Mouse (Mus musculus): ENCODE results near the gene Sfxn1. TPM values are rescaled to one million over a fixed set of nuclear protein-coding genes. Genes with fewer than 3 reads are reported as not detected.

Sfxn1 gene
- polyA plus RNA-seq (2012; rRNA removed), result 10.9 and 14.3 TPM in 2 replicates

DNA sequence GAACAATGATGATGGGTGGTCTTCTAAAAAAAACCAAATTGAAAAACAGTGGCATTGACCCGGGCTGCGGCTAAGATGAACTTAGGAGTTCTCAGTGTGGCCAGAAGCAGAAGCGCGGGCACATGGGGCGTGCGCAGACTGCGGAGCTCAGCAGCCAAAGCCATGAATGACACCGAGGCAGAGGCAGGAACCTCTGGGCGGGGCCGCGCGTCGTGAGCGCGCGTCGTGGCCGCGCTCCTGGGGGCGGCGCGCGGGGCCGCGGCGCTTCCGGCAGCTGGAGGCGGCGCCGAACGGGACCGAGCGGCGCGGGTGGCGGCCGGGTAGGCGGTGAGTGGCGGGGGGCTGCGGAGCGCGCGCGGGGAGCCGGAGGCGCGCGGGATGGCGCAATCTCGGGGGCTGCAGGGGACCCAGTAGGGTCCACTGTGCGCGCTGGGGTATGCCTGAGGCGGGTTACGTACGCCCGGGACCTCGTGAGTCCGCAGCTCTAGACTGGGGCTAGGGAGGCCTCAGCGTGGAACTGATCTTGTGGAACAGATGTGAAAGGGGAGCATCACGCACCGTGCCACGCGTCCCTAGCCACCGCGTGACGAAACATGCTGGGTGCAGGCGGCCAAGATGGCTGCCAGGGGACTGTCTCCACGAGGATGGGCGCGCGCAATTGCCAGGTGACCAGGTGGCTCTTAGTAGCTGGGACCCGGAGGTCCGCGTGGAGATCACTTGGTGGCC, at the start of gene Sfxn1:
TSS of gene Sfxn1 (plus strand) at position 264 of the 726 bp plus-strand sequence.

GRCm38 (mm10) chr13:54055448-54055861, 16.2 kb upstream of the Sfxn1 start, which contains the start of gene Drd1:
Gene Drd1, minus strand, starts transcription at chr13:54055705.

Other genes starting within 250 kb of the Sfxn1 start
- 0.03 TPM in 1 of 2 replicates, not detected in the other for gene Drd1, start 16.2 kb upstream of the Sfxn1 start, polyA plus RNA-seq (2012; rRNA removed)
- gene Hrh2, start 120.3 kb downstream of the Sfxn1 start, polyA plus RNA-seq (2012; rRNA removed), result 0.21 and 0.45 TPM in 2 replicates